Mouse (Mus musculus) intestine, embryonic 14.5 days (tissue): ENCODE measurements around the gene Gm9639. TPM values are rescaled to one million over a fixed set of nuclear protein-coding genes. Genes with fewer than 3 reads are reported as not detected.

Experiments used
- polyA plus RNA-seq: library from polyadenylated mRNA; unstranded; fragments of >200 nt; fragmentation: Nextera tagmentation; extraction: Ambion mirVana; gene quantifications from 2 replicates; pipeline ENCODE4 v1.2.1, GENCODE M21; 2014

Gene Gm9639
- polyA plus RNA-seq, 1 experiment from 2014 or later: not detected

Other genes starting within 250 kb of the Gm9639 start
- 155 and 156 TPM in 2 replicates for gene Pttg1ip, start 213.4 kb downstream of the Gm9639 start, polyA plus RNA-seq
- 314 and 336 TPM in 2 replicates for gene Sumo3, start 189.0 kb downstream of the Gm9639 start, polyA plus RNA-seq
- gene Gm49325, start 188.9 kb downstream of the Gm9639 start, polyA plus RNA-seq: 2.0 TPM in 1 of 2 replicates, not detected in the other
- 46.7 and 48.5 TPM in 2 replicates for gene Ube2g2, start 172.8 kb downstream of the Gm9639 start, polyA plus RNA-seq
- gene Tspear, start 108.5 kb downstream of the Gm9639 start, polyA plus RNA-seq: 0.62 and 1.2 TPM in 2 replicates
- gene Gm19402, start 104.3 kb downstream of the Gm9639 start, polyA plus RNA-seq: not detected in 2 replicates
- gene Gm9508, start 97.8 kb downstream of the Gm9639 start, polyA plus RNA-seq: not detected in 2 replicates
- not detected in 2 replicates for gene Gm10272, start 88.5 kb downstream of the Gm9639 start, polyA plus RNA-seq
- not detected in 2 replicates for gene Gm10024, start 83.6 kb downstream of the Gm9639 start, polyA plus RNA-seq
- not detected in 2 replicates for gene Gm10142, start 79.3 kb downstream of the Gm9639 start, polyA plus RNA-seq
- not detected in 2 replicates for gene Krtap12-1, start 74.5 kb downstream of the Gm9639 start, polyA plus RNA-seq
- gene Gm10100, start 68.6 kb downstream of the Gm9639 start, polyA plus RNA-seq: not detected in 2 replicates
- not detected in 2 replicates for gene Gm18596, start 52.4 kb downstream of the Gm9639 start, polyA plus RNA-seq
- gene Gm9736, start 43.7 kb downstream of the Gm9639 start, polyA plus RNA-seq: not detected in 2 replicates
- not detected in 2 replicates for gene Gm3233, start 35.4 kb downstream of the Gm9639 start, polyA plus RNA-seq
- not detected in 2 replicates for gene Gm3238, start 23.8 kb downstream of the Gm9639 start, polyA plus RNA-seq
- not detected in 2 replicates for gene Gm7138, start 18.1 kb downstream of the Gm9639 start, polyA plus RNA-seq
- gene Gm3250, start 12.5 kb downstream of the Gm9639 start, polyA plus RNA-seq: not detected in 2 replicates
- gene Gm7137, start 6.9 kb downstream of the Gm9639 start, polyA plus RNA-seq: not detected in 2 replicates
- gene Gm19668, start 4.1 kb upstream of the Gm9639 start, polyA plus RNA-seq: not detected in 2 replicates
- gene Gm9507, start 16.8 kb upstream of the Gm9639 start, polyA plus RNA-seq: not detected in 2 replicates
- not detected in 2 replicates for gene Gm2696, start 19.6 kb upstream of the Gm9639 start, polyA plus RNA-seq
- not detected in 2 replicates for gene Krtap10-4, start 32.0 kb upstream of the Gm9639 start, polyA plus RNA-seq
- not detected in 2 replicates for gene Krtap10-10, start 40.9 kb upstream of the Gm9639 start, polyA plus RNA-seq
- gene Gm36176, start 51.7 kb upstream of the Gm9639 start, polyA plus RNA-seq: not detected in 2 replicates
- gene Gm10318, start 57.8 kb upstream of the Gm9639 start, polyA plus RNA-seq: not detected in 2 replicates
- not detected in 2 replicates for gene Gm3285, start 66.9 kb upstream of the Gm9639 start, polyA plus RNA-seq
- 3.9 and 4.2 TPM in 2 replicates for gene Lrrc3, start 107.5 kb upstream of the Gm9639 start, polyA plus RNA-seq
- gene Trpm2, start 175.5 kb upstream of the Gm9639 start, polyA plus RNA-seq: 0.42 and 1.2 TPM in 2 replicates
- gene 1810043G02Rik, start 183.4 kb upstream of the Gm9639 start, polyA plus RNA-seq: 23.5 and 24.7 TPM in 2 replicates
- 244 and 252 TPM in 2 replicates for gene Pfkl, start 215.0 kb upstream of the Gm9639 start, polyA plus RNA-seq
- gene Dnmt3l, start 246.9 kb upstream of the Gm9639 start, polyA plus RNA-seq: 0.34 TPM in 1 of 2 replicates, not detected in the other
- gene Aire, start 248.5 kb upstream of the Gm9639 start, polyA plus RNA-seq: 0.15 and 0.31 TPM in 2 replicates